Mouse (Mus musculus) lung, adult 2 months (tissue): ENCODE results near the gene Znfx1.

Source experiments
- CTCF ChIP-seq: fragments of 200-500 bp; IDR thresholded peaks from 2 replicates; pipeline ENCODE4 v1.5.1; 2011; ENCODE audit warnings: mild to moderate bottlenecking, low read length, control low read depth; ENCODE audit not compliant: insufficient read depth
- POLR2A ChIP-seq: fragments of 200-500 bp; IDR thresholded peaks from 2 replicates; pipeline ENCODE4 v1.6.1; 2011; ENCODE audit warnings: low read depth, mild to moderate bottlenecking, control low read depth, low read length, borderline replicate concordance; ENCODE audit errors: extremely low read depth

DNA sequence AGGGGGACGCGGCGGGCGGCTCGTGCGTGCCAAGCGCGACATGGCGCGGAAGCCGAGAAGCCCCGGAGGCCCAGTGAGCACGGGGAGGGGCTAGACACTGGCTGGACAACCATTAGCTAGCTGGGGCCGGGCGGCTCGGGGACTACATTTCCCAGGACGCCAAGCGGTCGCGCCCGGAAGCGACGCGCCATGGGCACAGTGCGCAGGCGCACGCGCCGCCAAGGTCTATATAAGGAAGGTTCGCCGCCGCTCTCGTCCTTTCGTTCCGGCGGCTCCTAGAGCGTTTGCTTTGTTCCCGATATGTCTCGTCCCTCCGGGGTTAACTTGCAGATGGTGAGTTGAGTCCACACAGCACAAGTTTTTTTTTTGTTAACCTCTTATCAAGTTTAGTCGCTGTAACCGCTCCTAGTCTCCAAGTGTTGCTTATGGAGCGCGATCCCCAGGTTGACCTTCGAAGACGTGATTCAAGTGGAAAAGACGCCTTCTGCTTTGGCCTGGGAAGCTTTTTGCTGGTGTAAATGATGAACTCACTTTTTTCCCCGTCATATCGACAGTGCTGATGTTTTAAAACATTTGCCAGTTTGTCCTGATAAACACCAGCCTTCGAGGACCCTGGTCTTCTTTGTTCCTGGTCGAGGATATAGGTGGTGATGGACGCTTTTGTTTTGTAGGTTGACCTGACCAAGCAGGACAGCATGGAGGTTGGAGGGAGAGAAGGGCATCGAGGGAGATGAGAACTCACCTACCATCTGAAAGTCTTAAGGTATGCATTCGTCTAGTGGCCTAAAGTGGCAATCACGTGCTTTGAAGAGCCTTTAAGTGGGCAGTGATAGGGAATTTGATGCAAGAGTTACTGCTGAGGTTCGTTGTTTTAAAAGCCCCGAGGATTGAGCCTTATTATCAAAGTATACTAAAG lies at the start of gene Znfx1:
- no peak for TF ChIP-seq CTCF
- TF ChIP-seq POLR2A, result peak; percentile 100
